Mouse (Mus musculus) liver, postnatal 0 days (tissue): ENCODE measurements around the gene Ttc21b.

Source experiments
- CTCF ChIP-seq: sonication (generic); IDR thresholded peaks from 2 replicates; pipeline ENCODE4 v1.5.1; 2016; ENCODE audit warnings: antibody characterized with exemption, low read depth
- EP300 ChIP-seq: IDR thresholded peaks from 2 replicates; pipeline ENCODE4 v1.6.1; 2016; ENCODE audit warnings: antibody characterized with exemption, low read depth, mild to moderate bottlenecking

DNA sequence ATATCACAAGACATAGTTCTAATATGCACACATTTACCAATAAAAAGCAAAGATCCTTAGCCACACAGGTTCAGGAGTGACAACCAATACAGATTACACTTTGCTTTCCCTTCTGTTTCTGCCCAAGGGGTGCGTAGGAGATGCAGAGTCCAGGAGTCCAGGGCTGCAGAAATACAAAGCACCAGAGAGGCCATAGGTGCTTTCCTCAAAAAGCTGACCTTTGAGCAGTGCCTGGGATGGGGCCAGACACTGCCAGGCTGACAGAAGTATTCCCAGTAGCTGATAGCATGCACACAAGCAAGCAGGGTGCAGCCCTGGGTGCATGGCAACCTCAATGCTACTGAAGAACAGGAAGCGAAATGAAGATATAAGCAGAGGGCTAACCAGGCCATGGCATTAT is 52.2 kb downstream of the Ttc21b start:
- TF ChIP-seq EP300, result no peak
- TF ChIP-seq CTCF, result no peak
